Mouse (Mus musculus): ENCODE results near the gene Fuca1. TPM values are rescaled to one million over a fixed set of nuclear protein-coding genes. Genes with fewer than 3 reads are reported as not detected.

The Fuca1 gene
- total RNA-seq (2017), result 99.5 and 155 TPM in 2 replicates

DNA sequence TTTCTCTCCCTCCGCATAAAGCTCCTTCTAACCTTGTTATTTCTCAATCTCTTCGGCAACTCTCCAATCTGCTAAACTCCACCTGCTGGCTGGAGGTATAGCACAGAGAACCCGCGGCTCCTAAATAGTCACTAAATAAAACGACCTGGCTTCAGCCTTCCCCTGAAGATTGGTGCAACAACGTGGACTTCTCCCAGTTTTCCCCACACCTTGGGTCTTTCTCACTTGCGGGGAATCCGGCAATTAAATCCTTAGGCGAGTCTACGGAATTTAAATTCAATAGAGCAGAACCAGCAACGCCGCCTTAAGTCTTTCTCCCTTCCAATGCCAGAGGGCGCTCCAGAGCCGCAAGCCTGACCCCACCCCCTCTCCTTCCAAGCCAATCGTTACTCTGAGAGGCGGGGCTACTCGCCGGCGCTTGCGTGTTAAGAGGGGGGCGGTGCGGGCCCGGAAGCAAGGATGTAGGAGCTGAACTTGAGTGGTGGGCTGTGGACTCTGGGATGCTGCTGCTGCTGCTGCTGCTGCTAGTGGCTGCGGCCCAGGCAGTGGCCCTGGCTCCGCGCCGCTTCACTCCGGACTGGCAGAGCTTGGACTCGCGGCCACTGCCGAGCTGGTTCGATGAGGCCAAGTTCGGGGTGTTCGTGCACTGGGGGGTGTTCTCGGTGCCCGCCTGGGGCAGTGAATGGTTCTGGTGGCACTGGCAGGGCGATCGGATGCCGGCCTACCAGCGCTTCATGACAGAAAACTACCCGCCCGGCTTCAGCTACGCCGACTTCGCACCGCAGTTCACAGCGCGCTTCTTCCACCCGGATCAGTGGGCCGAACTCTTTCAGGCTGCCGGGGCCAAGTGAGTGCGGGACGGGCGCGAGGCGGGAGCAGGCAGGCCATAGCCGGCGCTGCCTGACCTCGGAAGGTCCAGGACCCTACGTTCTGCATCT lies at the start of gene Fuca1:
Fuca1 (plus strand) TSS at position 432 of the 938 bp plus-strand sequence.
- peak; percentile 87 to 94 for ATAC-seq (replicated peaks in 1 of 2; ENCODE audit: insufficient read depth in 1 of 2, low FRiP score in 2 of 2, low TSS enrichment in 1 of 2, low read depth in 1 of 2, poor library complexity in 2 of 2, severe bottlenecking in 2 of 2)

DNA sequence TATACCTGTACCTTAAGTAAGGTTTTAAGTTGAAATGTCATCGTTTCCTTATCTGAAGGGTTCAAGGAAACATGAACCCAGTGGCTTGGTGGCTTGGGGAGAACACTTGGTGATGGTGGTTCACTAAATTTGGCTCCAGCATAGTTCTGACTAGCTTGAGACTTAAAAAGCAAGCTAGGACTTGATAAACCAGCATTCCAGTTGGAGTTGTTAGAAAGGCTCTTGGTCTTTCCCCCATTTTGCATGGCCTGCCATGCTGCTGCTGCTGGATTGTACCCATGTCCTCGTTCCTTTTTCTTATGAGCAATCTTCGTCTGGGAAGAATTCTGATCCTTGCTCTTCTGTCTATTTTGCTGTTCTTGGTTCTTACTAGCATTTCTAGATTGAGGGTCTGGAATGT lies 48.5 kb upstream of the Fuca1 start:
- ATAC-seq (replicated peaks in 1 of 2; ENCODE audit: insufficient read depth in 1 of 2, low FRiP score in 2 of 2, low TSS enrichment in 1 of 2, low read depth in 1 of 2, poor library complexity in 2 of 2, severe bottlenecking in 2 of 2), result no peak

DNA sequence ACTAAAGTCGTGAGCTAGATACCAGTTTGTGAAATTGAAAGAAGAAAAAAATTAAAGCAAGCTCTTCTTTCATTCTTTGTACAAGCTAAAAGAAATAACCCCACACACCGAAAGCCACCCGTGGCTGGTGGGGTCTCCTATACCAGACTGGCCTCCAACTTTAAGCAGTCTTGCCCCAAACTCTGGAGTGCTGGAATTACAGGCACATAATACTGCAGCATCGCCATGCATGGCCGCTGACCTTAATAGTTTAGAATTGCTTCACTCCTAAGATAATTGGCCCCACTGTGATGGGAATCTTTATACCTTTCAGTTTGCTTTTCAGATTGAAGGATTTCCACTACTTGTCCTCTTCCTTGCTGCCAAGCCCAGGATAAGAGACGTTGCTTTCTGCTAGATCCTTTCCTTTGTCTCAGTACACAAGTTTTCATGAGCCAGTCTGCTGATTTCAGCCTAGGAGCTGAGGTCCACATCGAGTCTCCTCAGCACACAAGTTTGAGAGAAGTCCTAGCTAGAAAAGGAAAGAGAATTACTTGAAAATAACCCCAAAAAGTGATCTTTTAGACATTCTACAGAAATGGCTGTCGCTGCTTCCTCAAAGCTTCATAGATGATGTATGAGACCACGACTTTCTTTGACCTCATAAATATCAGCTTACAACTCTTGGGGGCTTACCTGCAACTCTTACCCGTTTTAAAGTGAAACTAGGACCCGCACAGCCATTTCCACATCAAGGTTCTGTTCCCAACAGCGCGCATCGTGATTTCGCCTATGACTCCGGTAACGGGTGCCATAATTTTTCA lies 47.7 kb upstream of the Fuca1 start:
- no peak for ATAC-seq (replicated peaks in 1 of 2; ENCODE audit: insufficient read depth in 1 of 2, low FRiP score in 2 of 2, low TSS enrichment in 1 of 2, low read depth in 1 of 2, poor library complexity in 2 of 2, severe bottlenecking in 2 of 2)

DNA sequence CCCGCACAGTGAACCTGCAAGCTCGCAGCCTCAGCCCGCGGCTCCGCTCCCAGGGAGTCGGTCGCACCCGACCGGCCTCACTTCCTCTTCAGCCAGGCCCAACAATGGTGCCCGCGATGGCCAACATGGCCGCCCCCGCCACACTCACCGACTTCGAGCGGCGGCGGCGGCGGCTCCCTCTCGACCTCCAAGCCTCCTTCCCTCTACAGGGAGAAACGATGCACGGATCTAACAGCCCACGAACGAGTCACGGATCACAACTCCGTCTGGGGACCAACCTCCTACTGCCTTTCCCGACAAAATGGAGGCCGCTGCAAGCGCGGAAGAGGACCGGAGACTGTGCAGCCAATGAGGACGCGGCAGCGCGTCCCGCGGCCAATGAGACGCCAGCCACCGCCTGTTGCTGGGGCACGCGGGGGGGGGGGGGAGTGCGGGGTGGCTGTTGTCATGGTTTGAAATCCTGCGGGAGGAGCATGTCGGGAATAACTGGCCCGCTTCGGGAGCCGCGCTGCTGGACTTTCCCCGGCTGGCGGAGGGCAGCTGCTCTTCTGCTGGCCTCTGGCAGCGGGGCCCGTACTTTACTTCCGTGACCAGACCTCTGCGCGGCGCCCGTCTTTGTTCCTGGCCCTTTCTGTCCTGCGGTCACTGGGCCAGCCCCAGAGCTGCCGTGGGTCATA lies 46.9 kb upstream of the Fuca1 start, which contains the start of gene Pnrc2:
Pnrc2 (minus strand) TSS at position 325 of the 677 bp plus-strand sequence.
- ATAC-seq (replicated peaks in 1 of 2; ENCODE audit: insufficient read depth in 1 of 2, low FRiP score in 2 of 2, low TSS enrichment in 1 of 2, low read depth in 1 of 2, poor library complexity in 2 of 2, severe bottlenecking in 2 of 2), result peak; percentile 44 to 68

DNA sequence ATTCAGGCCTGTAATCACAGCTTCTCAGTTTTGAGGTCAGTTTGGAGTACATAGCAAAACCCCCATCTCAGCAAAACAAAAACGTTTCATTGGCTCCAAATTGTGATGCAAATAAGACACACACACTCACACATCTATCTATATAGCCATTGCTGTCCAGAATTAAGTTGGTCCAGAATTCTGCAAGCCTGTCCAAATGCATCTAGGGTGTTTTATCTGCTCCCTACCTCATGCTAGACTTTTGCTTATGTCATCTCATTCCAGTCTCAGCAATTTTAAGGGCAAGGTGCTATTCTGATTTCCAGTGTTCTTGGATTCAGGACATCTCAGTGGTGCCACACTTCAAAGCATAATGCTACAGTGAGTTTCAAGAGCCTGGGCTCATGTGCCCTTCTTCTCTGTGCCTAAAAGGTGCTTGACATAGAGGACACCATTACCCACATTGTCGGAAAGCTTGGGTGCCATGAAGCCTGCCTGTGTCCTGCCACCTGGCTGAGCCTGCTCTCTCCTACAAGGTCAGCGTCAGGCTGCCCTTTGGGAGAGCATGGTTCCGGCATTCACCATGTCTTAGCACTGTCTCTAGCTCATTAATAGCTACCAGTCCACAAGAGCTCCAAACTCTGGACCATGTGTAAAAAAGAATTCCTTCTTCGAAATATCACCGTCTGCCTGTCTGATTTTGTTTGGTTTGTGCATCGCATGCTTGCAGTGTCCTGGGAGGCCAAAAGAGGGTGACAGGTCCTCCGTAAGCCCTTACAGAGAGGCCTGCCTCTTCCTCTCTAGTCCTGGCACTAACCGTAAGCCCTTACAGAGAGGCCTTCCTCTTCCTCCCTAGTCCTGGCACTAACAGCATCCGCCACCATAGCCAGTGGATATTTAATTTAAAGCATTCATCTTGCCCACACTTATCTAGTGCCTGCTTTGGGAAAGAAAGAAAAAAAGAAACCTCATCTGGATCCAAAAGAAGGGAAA lies 45.7 kb upstream of the Fuca1 start:
- ATAC-seq (replicated peaks in 1 of 2; ENCODE audit: insufficient read depth in 1 of 2, low FRiP score in 2 of 2, low TSS enrichment in 1 of 2, low read depth in 1 of 2, poor library complexity in 2 of 2, severe bottlenecking in 2 of 2), result no peak

DNA sequence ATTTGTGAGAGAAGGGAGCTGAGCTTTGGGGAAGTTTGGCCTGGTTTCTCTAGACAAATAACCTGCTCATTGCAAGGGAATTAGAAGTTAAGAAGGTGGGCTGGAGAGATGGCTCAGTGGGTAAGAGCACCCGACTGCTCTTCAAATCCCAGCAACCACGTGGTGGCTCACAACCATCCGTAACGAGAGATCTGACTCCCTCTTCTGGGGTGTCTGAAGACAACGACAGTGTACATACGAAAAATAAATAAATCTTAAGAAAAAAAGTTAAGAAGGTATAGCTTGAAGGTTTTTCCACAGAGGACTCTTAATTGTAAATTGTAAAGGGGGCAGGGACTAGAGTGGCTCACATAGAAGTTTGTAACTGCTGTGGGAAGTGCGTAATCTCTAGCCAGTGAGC lies 45.0 kb upstream of the Fuca1 start:
- ATAC-seq (replicated peaks in 1 of 2; ENCODE audit: insufficient read depth in 1 of 2, low FRiP score in 2 of 2, low TSS enrichment in 1 of 2, low read depth in 1 of 2, poor library complexity in 2 of 2, severe bottlenecking in 2 of 2), result no peak

DNA sequence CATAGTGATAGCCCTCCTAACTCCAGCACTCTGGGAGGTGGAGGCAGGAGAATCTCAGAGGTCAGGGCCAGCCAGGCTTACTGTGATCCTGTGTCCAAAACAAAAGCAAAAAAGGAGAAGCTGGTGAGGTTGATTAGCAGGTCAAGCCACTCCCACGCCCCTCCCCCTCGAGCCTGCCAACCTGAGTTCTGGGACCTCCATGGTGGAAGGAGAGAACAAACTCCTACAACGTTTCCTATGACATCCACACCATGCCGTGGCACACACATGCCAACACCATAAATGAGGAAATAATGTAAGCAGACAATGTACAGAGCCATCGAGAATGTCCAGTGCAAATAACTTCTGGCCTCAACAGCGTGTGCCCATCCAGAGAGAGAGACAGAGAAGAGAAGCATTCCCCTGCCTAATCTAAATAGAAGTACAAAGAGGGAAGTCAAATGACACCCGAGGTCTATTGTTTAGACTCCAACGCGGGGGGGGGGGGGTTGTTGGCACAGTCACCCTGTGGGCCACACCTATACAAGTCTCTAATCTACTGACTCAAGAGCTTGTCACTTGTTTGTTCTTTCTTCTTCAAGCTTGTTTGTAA lies 44.4 kb upstream of the Fuca1 start:
- ATAC-seq (replicated peaks in 1 of 2; ENCODE audit: insufficient read depth in 1 of 2, low FRiP score in 2 of 2, low TSS enrichment in 1 of 2, low read depth in 1 of 2, poor library complexity in 2 of 2, severe bottlenecking in 2 of 2), result peak; percentile 18 to 22; a peak in 3 of 4 replicates

DNA sequence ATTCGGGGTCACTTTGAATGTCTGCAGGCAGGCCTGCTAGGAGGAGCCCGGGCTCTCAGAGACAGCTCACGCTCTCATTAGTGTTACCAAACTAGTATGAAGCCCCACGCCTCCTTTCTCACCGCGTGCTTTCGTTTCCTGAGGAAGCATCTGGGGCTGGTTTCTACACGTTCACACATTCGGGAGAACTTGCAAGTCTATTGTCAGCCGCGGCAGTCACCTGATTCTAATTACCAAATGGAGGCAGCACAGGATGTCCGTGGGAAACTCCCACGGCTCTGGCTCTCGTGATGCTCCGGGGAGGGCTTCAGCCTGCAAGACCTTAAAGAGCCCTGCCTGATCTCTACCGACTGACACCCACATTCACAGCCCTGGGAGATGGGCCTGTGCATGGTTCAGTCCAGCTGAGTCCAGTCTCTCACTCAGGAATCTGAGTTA lies 43.9 kb upstream of the Fuca1 start:
- ATAC-seq (replicated peaks in 1 of 2; ENCODE audit: insufficient read depth in 1 of 2, low FRiP score in 2 of 2, low TSS enrichment in 1 of 2, low read depth in 1 of 2, poor library complexity in 2 of 2, severe bottlenecking in 2 of 2), result peak; percentile 75 to 83

DNA sequence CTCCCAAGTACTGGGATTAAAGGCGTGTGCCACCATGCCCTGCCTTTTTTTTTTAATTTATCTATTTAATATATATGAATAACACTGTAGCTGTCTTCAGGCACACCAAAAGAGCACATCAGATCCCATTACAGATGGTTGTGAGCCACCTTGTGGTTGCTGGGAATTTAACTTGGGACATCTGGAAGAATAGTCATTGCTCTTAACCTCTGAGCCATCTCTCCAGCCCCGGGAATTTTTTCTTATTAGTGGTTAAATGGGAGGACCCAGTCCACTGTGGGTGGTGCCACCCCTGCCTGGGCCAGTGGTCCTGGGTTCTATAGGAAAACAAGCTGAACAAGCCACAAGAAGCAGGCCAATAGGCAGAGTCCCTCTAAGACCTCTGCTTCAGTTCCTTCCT lies 42.8 kb upstream of the Fuca1 start:
- ATAC-seq (replicated peaks in 1 of 2; ENCODE audit: insufficient read depth in 1 of 2, low FRiP score in 2 of 2, low TSS enrichment in 1 of 2, low read depth in 1 of 2, poor library complexity in 2 of 2, severe bottlenecking in 2 of 2), result no peak

DNA sequence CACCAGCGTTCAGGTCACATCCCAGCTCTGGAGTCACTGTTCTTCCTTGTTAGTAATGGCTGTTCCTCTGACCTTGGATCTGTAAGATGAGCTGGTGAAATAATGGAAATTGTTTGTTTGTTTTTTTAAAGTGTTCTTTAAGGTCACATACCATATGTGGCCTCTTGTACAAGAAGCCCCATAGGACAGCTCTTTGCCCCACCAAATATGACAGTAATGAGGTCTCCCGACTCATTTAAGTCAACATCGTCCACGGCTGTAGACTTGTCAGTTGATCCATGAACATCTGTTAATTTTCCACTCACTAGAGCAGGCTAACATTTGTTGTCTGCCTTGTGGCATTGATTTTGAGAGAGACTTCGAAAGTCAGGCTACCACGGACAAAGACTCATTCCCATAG lies 41.5 kb upstream of the Fuca1 start:
- no peak for ATAC-seq (replicated peaks in 1 of 2; ENCODE audit: insufficient read depth in 1 of 2, low FRiP score in 2 of 2, low TSS enrichment in 1 of 2, low read depth in 1 of 2, poor library complexity in 2 of 2, severe bottlenecking in 2 of 2)

DNA sequence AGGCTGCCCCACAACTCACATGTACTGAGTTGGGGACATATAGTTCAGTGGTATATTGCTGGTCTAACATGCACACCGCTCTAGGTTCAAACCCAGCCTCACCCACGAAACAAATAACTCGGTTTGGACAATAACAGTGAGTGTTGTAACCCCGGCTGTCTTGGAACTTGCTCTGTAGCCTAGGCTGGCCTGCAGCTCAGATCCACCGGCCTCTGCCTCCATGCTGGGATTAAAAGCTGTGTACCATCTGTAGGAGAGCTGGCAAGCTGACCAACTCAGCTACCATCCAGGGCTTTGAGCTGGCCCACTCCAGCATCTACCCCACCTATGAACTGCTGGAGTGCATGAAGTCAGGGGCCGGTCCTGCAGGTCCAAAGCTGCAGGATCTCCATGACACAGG lies 40.5 kb upstream of the Fuca1 start:
- no peak for ATAC-seq (replicated peaks in 1 of 2; ENCODE audit: insufficient read depth in 1 of 2, low FRiP score in 2 of 2, low TSS enrichment in 1 of 2, low read depth in 1 of 2, poor library complexity in 2 of 2, severe bottlenecking in 2 of 2)

DNA sequence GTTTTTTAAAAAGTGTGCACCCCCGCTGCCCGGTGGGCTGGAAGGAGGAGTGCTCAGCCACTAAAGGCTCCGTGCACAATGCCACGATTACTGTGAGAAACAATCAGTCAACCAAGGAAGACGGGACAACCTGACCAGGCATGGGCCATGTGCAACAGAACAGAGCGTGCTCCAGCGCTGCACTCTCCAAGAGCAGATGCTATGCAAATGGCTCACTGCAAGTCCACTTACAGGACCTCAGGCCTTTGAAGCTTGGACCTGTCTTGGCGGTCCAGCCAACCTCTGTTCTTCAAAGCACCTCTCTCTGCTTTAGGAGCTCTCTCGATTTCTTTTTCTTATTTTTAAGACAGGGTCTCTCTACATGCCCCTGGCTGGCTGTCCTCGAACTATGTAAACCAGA lies 40.0 kb upstream of the Fuca1 start:
- no peak for ATAC-seq (replicated peaks in 1 of 2; ENCODE audit: insufficient read depth in 1 of 2, low FRiP score in 2 of 2, low TSS enrichment in 1 of 2, low read depth in 1 of 2, poor library complexity in 2 of 2, severe bottlenecking in 2 of 2)

DNA sequence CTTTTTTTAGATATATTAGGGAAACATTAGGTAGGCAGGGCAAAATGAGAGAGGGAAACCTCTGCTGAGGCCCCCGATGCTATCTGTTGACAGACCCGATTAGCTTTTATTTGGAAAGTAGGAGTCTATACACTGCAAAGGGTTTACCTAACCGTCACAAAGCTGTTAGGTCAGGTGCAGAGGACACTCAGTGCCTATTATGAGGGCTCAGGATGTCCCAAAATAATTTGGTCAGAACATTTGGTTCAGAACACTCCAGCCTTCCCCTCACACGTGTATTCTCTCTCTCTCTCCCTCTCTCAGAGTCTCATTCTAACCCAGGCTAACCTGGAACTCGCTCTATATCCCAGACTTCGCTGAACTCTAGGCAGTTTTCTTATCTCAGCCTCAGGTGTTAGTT lies 38.5 kb upstream of the Fuca1 start:
- no peak for ATAC-seq (replicated peaks in 1 of 2; ENCODE audit: insufficient read depth in 1 of 2, low FRiP score in 2 of 2, low TSS enrichment in 1 of 2, low read depth in 1 of 2, poor library complexity in 2 of 2, severe bottlenecking in 2 of 2)

DNA sequence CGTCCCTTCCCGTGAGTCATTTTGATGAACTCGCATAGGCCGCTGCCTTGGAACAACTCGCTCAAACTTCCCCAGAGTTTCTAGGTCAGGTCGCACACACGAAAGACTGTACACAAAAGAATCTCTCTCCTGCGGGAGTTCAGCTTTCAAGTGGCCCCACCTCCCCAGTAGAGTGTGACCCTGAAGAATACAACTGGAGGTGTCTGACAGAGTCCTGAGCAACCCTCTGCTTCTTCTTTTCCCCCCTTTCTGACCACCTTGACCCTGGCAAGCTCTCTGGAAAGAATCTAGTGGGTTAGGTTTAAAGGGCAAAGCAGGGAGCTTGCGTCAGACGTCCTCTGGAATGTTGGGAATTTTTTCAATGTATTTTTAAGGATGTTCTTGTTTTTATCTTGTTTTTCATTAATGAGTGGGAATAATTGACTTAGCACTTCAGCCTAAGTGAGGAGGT lies 37.1 kb upstream of the Fuca1 start:
- ATAC-seq (replicated peaks in 1 of 2; ENCODE audit: insufficient read depth in 1 of 2, low FRiP score in 2 of 2, low TSS enrichment in 1 of 2, low read depth in 1 of 2, poor library complexity in 2 of 2, severe bottlenecking in 2 of 2), result no peak

DNA sequence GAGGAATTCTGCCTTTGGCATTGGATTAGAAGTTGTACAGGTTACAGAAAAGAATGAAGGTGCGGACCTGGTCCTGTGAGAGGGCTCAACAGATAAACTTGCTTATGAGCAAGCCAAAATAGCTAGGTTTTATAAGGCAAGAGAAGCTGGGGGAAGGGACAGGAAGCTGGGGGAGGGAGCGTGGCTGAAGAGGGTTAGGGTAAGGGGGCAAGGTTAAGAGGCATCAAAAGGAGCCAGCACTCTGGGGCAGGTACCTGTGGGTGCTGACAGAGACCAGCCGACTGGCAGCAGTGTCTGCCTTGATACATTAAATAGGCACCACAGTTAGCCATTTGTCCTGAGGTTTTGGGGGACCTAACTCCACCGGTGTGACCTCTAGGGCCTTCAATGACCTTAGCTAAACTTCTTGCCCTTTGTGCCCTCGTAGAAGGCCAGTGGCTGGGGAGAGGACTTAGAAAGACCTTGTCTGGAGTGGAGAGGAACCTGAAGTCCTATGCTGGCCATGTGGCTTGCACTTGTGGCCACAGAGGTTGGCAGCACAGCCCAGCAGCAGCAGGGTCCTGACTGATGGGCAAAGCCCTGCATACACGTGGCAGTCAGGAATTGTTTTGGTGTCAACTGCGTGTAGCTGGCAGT lies 36.5 kb upstream of the Fuca1 start:
- ATAC-seq (replicated peaks in 1 of 2; ENCODE audit: insufficient read depth in 1 of 2, low FRiP score in 2 of 2, low TSS enrichment in 1 of 2, low read depth in 1 of 2, poor library complexity in 2 of 2, severe bottlenecking in 2 of 2), result no peak

DNA sequence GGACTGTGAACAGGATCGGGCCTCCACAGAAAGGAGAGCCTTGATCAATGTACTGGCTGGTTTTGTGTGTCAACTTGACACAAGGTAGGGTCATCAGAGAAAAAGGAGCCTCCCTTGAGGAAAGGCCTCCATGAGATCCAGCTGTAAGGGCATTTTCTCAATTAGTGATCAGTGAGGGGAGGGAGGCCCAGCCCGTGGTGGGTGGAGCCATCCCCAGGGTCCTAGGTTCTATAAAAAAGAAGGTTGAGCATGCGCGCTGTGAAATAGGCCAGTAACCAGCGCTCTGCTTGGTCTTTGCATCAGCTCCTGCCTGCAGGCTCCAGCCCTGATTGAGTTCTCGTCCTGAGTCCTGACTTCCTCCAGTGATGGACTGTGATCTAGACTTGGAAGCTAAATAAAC lies 36.0 kb upstream of the Fuca1 start:
- ATAC-seq (replicated peaks in 1 of 2; ENCODE audit: insufficient read depth in 1 of 2, low FRiP score in 2 of 2, low TSS enrichment in 1 of 2, low read depth in 1 of 2, poor library complexity in 2 of 2, severe bottlenecking in 2 of 2), result no peak

All from hematopoietic stem cell, adult 5-6 weeks (primary cell).